Mouse (Mus musculus) bone marrow, adult 2 months (tissue): Measurements from ENCODE around the gene Nmnat2. TPM values are rescaled to one million over a fixed set of nuclear protein-coding genes. Genes with fewer than 3 reads are reported as not detected.
"Not testable (repeated sequence)": the region's sequence is repeated elsewhere in the genome, so short reads cannot be mapped to it uniquely, and the experiment has no call there.

Experiments
- H3K27ac ChIP-seq: fragments of 200-500 bp; 2 replicates; pipeline ENCODE4 v1.5.1; 2012; ENCODE audit warnings: low read depth, mild to moderate bottlenecking, control low read depth, inconsistent platforms, low read length; ENCODE audit not compliant: control insufficient read depth, poor library complexity, insufficient read depth
- H3K4me1 ChIP-seq: fragments of 200-500 bp; 2 replicates; pipeline ENCODE4 v1.6.1; 2011; ENCODE audit warnings: low read length; ENCODE audit not compliant: control insufficient read depth, insufficient read depth
- H3K4me3 ChIP-seq: fragments of 200-500 bp; replicated peaks from 2 replicates; pipeline ENCODE3; 2011; ENCODE audit warnings: mild to moderate bottlenecking, low read depth, low read length, control low read depth; ENCODE audit not compliant: control insufficient read depth
- CTCF ChIP-seq: fragments of 200-500 bp; IDR thresholded peaks from 2 replicates; pipeline ENCODE4 v1.5.1; 2011; ENCODE audit warnings: low read length, control low read depth; ENCODE audit not compliant: control insufficient read depth, insufficient read depth
- POLR2A ChIP-seq: fragments of 200-500 bp; IDR thresholded peaks from 2 replicates; pipeline ENCODE4 v1.6.1; 2011; ENCODE audit warnings: low read depth, mild to moderate bottlenecking, control low read depth, low read length, borderline replicate concordance; ENCODE audit not compliant: control insufficient read depth
- WGBS: fragments of 180-500 bp; shearing (Covaris S2); methylation state at CpG from one replicate; pipeline ENCODE4 v1.1.7; 2018; 5-methylcytosine and 5-hydroxymethylcytosine counted together
- polyA plus RNA-seq: library from polyadenylated mRNA; stranded (reverse); fragments of >200 nt; gene quantifications from 2 replicates; pipeline ENCODE4 v1.2.4, GENCODE M21; 2011; ENCODE audit warnings: low replicate concordance; ENCODE audit not compliant: missing spikeins, insufficient read depth, insufficient read length

Nmnat2 gene
- polyA plus RNA-seq, 1 experiment, result 7.5 TPM

GRCm38 (mm10) chr1:153075955-153076354 is 121.2 kb downstream of the Nmnat2 start:
- WGBS, result 61% methylated on average over 6 of the region's 6 CpGs
- no peak overlapping the region for H3K4me3 ChIP-seq
- no peaks in the 10 kb centered on the region for H3K4me1 ChIP-seq
- TF ChIP-seq CTCF (no peak), POLR2A (no peak)
- H3K27ac ChIP-seq, result no peak overlapping the region

GRCm38 (mm10) chr1:153083233-153083632 is 128.4 kb downstream of the Nmnat2 start:
- not testable (repeated sequence) for H3K27ac ChIP-seq, H3K4me3 ChIP-seq, H3K4me1 ChIP-seq
- 85% methylated on average over 8 of the region's 14 CpGs for WGBS

- no peak for TF ChIP-seq POLR2A
- no peak for TF ChIP-seq CTCF
- Histone ChIP-seq H3K4me3 (no peak overlapping the region), H3K4me1 (no peaks in the 10 kb centered on the region), H3K27ac (no peak overlapping the region)
- 77% methylated on average over 6 of the region's 6 CpGs for WGBS
These were observed 129.4 kb downstream of the Nmnat2 start for GRCm38 (mm10) chr1:153084191-153084590.

GRCm38 (mm10) chr1:153085198-153085597 is 130.4 kb downstream of the Nmnat2 start:
- no peak for TF ChIP-seq POLR2A
- TF ChIP-seq CTCF, result no peak
- 23% methylated on average over 5 of the region's 5 CpGs for WGBS
- Histone ChIP-seq H3K4me1 (no peaks in the 10 kb centered on the region), H3K4me3 (no peak overlapping the region), H3K27ac (no peak overlapping the region)

- Histone ChIP-seq H3K27ac (no peak overlapping the region), H3K4me1 (no peaks in the 10 kb centered on the region), H3K4me3 (no peak overlapping the region)
- TF ChIP-seq CTCF, result no peak
- TF ChIP-seq POLR2A, result no peak
- 55% methylated on average over 5 of the region's 5 CpGs for WGBS
These were observed 133.0 kb downstream of the Nmnat2 start for GRCm38 (mm10) chr1:153087771-153088170.

- WGBS, result 54% methylated on average over 2 of the region's 2 CpGs
- Histone ChIP-seq H3K27ac (no peak overlapping the region), H3K4me3 (no peak overlapping the region), H3K4me1 (no peaks in the 10 kb centered on the region)
- no peak for TF ChIP-seq CTCF
- no peak for TF ChIP-seq POLR2A
These were observed 135.3 kb downstream of the Nmnat2 start for GRCm38 (mm10) chr1:153090081-153090480.

- WGBS, result 72% methylated on average over 4 of the region's 4 CpGs
These were observed 136.0 kb downstream of the Nmnat2 start for GRCm38 (mm10) chr1:153090807-153091206.

GRCm38 (mm10) chr1:153091438-153092236 is 136.8 kb downstream of the Nmnat2 start:
- H3K4me3 ChIP-seq, result no peak overlapping the region
- TF ChIP-seq CTCF, result no peak
- 69% methylated on average over 9 of the region's 9 CpGs for WGBS
- H3K4me1 ChIP-seq, result no peaks in the 10 kb centered on the region; the same call in 1 of the 2 replicates
- H3K27ac ChIP-seq, result no peak overlapping the region

More at GRCm38 (mm10) chr1:153090807-153091206, 136.0 kb downstream of the Nmnat2 start:
- H3K27ac ChIP-seq, result no peak overlapping the region
- no peaks in the 10 kb centered on the region for H3K4me1 ChIP-seq
- no peak overlapping the region for H3K4me3 ChIP-seq
- no peak for TF ChIP-seq CTCF

GRCm38 (mm10) chr1:153092237-153092975 is 137.6 kb downstream of the Nmnat2 start:
- no peaks in the 10 kb centered on the region; the same call in 1 of the 2 replicates for H3K4me1 ChIP-seq
- no peak for TF ChIP-seq POLR2A
- peak; percentile 37 for TF ChIP-seq CTCF
- WGBS, result 49% methylated on average over 5 of the region's 5 CpGs
- H3K27ac ChIP-seq, result no peak overlapping the region
- no peak overlapping the region for H3K4me3 ChIP-seq
